Mouse (Mus musculus) gastrocnemius, postnatal 4 days (tissue): ENCODE data around the gene Gpatch1. TPM values are rescaled to one million over a fixed set of nuclear protein-coding genes. Genes with fewer than 3 reads are reported as not detected.
"Not testable (repeated sequence)": the region's sequence is repeated elsewhere in the genome, so short reads cannot be mapped to it uniquely, and the experiment has no call there.

Experiments used
- DNase-seq, 2 experiments: peaks; one replicate each; pipeline ENCODE4 v3.0.0; 2021 to 2022; ENCODE audit warnings: low spot score in 2 of 2, mixed read lengths in 2 of 2
- total RNA-seq, 2 experiments: library from RNA; stranded (reverse); gene quantifications; 2 replicates each; pipeline ENCODE4 v1.2.3; 2021

The Gpatch1 gene
- total RNA-seq, 2 experiments from 2014 or later = 11.3 TPM

DNA sequence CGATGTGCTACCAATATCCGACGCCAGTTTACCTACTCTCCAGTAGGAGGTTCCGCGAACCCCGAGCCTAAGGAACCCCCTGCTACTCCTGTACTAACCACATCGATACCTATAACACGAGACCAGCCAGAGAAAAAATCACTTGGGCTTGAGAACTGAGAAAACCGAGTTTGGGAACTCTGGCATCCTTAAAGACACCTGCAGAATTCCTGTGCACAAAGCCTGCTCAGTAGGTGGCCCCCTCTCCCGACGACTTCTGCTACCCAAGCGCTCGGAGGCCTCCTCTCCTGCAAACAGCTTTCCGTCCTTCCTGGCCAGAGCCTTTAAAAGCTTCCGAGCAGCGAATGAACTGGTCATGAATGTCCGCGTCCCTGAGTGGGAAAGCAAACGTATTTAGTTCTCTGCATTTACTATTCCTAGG lies 15.0 kb upstream of the Gpatch1 start:
- DNase-seq = peak in 1 of 2 experiments; percentile 17

DNA sequence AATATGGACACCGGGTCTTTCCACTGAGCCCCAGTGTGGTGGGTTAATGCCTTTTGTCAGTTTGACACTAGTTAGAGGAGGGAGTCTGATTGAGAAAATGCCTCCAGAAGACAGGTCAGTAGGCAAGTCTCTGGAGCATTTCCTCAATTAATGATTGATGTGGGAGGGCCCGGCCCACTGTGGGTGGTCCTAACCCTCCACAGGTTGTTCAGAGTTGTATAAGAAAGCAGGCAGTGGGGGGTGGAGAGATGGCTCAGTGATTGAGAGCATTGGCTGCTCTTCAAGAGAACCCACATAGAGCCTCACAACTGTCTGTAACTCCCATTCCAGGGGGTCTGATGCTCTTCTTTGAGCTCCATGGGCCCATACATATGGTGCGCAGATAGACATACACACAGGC lies 13.3 kb upstream of the Gpatch1 start:
- DNase-seq = no peak

DNA sequence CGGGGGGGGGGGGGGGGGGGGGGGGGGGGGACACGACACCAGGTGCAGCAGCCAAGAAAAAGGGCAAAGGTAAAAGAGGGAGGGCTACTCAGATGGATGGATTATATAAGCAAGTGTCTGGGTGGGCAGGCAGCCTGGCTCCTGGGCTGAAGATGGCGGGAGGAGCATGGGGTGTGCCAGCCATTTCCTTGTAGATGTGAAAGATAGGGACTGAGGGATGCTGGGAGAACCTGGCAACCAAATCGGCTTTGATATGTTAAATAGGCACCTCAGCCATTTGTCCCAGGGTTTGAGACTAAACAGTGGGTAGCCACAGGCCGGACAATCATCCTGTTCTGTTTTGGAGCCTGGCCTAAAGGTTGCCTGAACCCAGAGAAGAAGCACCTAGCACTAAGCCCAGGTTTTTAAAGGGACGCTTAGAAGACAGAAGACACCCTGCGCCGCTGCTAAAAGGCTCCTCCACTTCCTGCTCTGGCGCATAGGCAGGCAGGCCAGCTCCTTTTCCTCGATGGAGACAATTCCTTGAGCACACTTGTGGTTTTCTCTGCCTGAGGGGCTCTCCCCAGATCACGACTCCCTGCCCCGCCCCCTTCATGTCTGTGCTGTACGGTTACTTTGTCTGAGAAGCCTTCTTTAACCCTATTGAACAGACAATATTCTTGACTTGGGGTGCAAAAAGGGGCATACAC lies 4.6 kb upstream of the Gpatch1 start:
- no peak for DNase-seq

DNA sequence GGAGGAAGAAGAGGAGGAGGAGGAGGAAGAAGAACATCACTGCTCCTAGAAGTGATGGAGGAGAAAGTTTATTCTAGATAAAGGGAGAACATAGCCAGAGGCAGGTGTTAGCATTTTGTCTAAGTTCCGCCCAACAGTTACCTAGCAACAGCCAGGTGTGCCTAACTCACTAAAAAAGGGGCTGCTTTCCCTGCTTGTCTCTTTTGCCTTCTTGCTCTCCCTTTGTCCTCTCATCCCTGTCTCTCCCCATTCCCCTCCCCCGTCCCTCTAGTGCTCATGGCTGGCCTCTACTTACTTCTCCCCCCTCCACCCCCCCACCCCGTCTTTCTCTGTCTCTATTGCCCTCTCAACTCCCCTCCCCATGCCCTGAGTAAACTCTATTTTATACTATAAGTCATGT lies 3.9 kb upstream of the Gpatch1 start:
- no peak for DNase-seq

DNA sequence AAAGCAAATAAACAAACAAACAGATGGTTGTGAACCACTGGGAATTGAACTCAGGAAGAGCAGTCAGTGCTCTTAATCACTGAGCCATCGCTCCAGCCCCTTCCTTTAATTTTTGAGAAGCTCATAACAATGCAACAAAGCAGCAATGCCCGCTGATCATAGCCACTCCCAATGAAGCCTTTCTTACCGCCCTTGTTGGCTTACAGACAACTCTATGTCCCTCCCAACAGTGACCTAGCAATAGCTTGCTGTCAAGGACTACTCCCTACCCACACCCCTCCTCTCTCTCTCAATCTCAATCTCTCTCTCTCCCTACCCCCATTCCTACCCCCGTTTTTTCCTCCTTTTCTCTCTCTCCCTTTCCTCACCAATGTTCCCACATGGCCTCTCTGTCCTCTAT lies 1.5 kb upstream of the Gpatch1 start:
- DNase-seq = no peak

DNA sequence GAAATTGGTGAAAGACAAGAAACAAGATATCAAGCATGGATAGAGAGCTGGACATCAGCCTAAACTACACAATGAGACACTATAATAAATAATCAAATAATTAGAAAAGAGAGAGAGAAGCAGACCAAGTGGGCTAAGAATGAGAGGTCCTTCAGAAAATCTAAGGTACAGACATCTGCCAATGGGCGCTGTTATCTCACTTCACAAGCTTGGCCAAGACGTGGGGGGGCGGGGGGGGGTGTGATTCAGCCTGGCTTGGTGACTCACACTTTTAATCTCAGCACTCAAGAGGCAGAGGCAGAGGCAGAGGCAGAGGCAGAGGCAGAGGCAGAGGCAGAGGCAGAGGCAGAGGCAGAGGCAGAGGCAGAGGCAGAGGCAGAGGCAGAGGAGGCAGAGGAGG lies 981 bp upstream of the Gpatch1 start:
- DNase-seq = not testable (repeated sequence)

DNA sequence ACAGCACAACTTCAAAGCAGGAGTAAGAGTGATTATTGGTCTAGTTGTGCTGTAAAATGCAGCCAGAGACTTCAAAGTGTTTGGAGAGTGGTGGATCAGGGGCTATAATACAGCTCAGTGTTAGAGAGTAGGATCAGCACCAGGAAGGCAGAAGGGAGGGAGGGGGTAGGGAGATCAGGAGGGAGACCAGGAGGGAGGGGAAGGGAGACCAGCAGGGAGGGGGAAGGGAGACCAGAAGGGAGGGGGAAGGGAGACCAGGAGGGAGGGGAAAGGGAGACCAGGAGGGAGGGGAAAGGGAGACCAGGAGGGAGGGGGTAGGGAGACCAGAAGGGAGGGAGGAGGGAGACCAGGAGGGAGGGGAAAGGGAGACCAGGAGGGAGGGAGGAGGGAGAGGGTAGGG lies 4.1 kb downstream of the Gpatch1 start:
- no peak for DNase-seq

DNA sequence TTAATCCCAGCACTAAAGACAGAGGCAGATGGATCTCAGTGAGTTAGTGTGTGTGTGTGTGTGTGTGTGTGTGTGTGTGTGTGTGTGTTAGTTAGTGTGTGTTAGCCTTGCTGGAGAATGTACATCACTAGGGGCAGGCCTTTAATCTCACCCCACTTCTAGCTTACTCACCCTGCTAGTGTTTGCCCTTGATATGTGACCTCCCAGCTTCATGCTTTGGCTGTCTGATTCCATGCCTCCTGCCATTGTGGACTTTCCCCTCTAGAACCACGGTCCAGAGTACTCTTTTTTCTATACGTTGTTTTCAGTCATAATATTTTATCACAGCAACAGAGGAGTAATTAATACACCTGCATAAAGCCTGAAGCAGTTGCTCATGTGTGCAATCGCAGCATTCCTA lies 7.0 kb downstream of the Gpatch1 start:
- no peak for DNase-seq

DNA sequence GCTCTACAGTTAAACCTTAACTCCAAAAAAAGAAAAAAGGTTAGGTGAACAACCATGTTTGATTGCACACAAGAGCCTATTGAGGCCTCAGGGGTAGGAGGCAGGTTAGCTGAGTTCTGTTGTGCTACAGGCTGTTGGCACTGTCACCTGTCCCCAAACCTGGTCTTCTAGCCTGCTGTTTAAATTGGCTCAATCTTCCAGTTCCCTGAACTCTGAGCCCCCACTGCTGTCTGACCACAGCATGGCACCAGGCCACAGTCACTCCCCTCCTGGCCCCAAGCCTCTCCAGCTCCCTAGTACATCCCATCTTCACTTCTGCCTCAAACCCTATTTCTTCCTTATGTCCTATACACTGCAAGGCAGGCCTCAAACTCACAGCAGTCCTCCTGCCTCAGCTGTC lies 17.4 kb downstream of the Gpatch1 start:
- no peak for DNase-seq

DNA sequence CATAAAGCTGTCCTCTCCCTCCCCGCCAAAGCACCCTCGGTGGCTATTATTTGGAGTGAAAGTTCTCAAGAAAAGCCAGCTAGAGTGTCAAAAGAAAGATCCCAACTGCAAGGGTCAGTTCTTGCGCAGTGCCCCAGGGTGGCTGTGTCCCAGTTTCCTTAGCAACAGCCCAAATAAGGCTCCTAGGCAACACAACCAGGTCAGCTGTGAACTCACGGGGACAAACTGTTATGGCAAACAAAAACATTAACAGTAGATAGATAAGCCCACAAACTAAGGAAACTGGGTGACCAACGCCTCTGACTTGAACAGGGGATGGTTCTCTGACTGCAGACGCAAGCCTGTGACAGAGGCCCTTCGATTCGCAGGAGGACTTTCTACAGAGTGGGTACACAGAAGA lies 18.6 kb downstream of the Gpatch1 start:
- DNase-seq = no peak

DNA sequence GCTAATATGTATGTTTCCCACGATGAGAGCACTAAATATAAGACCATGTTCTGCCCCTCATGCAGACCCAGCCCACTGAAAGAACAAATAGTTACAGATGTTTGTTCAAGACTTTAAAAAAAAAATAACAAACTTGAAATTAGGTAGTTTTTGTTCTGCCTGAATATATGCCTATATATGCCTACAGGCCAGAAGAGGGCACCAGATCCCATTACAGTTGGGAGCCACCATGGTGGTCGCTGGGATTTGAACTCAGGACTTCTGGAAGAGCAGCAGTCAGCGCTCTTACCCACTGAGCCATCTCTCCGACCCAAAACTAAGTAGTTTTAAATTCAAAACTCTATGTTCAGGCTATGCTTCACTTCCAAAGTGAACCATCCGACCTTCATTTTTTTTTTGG lies 20.4 kb downstream of the Gpatch1 start:
- no peak for DNase-seq

DNA sequence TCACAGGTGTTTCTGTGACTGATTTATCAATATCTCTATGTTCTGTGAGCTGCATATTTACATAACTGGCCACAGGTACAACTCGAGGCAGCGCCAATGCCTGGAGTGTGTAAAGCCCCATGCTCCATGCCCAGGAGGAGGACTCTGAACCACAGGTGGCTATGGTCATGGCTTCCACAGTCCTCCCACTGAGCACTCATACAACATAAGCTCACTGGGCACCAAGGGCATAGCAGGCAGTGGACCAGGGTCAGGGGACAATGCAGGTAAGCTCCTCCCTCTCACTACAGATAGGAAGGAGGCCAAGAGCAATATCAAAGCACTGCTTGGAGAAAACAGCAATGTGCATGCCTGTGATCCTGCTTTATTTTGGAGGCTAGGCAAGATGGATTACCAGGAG lies 22.6 kb downstream of the Gpatch1 start:
- no peak for DNase-seq

DNA sequence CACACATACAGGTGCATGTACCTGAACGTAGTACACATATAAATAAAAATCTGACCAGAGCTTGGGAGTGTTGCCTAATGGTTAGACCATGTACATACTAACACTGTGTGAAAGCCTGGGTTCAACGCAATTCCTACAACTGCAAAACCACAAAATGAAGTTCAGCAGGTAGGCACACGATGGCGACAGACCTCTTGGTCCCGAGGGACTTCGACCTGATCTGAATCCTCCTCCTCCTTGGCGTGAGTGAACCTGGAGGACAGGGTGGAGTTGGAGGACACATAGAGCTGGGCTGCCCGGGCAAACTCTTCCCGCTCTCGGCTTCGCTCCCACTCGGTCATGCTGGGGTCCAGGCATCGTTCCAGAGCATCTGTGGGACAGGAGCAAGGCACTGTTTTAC lies 24.8 kb downstream of the Gpatch1 start:
- no peak for DNase-seq

DNA sequence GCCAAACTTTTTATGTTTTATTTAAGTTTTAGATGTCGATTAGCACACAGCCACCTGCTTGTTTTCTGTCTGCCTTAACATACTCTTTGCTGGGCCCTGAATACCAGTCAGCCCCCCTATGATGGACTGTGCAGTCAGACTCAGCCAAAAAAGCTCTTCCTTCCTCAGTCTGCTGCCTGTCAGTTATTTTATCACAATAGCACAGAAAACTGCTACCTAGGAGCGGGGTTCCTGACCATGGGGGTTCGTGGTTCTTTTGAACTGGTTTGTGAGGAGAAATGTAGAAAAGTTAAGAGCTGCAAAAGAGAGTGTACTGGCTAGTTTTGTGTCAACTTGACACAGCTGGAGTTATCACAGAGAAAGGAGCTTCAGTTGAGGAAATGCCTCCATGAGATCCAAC lies 39.3 kb downstream of the Gpatch1 start:
- DNase-seq = no peak

DNA sequence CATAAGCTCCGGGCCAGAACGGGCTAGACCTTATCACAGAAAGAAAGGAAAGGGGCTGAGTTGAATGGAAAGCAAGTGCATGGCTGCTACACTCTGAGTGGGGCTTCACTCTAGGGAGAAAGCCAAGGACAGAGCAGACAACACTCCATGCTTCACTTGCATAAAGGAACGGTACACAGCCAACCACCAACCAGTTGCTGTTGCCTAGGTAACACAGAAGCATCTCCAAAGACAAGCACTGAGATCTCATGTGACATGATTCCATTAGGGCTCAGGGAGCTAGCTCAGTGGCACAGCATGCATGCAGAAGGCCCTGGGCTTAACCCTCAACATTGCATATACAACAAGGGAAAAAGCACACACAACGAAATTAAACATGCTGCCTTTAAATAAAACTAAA lies 40.8 kb downstream of the Gpatch1 start:
- no peak for DNase-seq

DNA sequence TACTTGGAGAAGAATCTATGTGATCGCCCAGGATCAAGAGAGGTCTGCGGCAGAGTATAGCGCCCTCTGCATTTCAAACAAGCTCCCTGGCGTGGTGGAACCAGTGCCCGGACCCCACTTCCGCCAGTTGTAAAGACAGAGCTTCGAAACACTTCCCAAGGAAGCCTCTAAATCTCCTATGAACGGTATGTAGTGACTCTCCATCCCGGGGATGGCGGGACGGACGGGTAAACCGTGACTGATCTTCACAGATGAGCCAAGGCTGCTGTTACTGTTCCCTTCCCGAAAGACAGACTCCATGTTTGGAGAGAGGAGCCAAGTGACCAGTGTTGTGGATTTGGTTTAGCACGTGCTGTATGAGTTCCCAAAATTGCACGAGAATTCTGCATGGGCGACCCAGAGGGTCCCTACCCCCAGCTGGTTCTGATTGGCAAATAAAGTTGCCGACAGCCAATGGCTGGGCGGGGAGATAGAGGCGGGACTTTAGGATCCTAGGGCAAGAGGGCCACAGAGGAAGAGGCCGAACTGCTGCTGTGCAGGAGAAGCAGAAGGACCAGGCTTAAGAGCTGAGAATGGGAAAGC lies 48.7 kb downstream of the Gpatch1 start:
- DNase-seq = peak in 1 of 2 experiments; percentile 23

DNA sequence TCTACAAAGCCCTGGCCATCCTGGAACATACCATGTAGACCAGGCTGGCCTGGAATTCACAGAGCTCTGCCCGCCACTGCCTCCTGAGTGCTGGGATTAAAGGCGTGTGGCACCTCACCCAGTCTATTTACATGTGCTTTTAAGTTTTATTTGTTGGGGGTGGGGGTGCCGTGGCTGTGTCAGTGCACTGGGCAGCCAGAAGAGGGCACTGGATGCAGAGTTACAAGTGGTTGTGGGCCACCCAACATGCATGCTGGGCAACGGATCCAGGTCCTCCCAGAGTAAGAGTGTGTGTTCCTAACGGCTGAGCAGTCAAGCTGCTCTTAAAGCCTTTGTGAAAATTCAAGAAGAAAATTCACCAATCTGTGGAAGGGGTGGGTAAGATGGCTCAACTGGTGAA lies 50.4 kb downstream of the Gpatch1 start:
- no peak for DNase-seq

DNA sequence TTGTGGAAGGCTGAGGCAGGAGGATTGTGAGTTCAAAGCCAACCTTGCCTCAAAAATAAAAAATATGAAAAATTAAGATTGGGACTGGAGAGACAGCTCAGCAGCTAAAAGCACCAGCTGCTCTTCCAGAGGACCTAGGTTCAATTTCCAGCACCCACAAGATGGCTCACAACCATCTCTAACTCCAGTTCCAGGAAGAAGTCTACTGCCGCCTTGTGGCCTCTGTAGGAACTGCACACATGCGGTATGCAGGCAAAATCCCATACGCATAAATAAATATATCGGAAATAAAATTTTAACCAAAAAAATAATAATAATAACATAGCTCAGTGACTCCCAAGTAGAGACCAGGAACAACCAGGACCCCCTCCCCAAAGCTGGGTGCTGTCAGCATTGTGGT lies 51.6 kb downstream of the Gpatch1 start:
- no peak for DNase-seq

DNA sequence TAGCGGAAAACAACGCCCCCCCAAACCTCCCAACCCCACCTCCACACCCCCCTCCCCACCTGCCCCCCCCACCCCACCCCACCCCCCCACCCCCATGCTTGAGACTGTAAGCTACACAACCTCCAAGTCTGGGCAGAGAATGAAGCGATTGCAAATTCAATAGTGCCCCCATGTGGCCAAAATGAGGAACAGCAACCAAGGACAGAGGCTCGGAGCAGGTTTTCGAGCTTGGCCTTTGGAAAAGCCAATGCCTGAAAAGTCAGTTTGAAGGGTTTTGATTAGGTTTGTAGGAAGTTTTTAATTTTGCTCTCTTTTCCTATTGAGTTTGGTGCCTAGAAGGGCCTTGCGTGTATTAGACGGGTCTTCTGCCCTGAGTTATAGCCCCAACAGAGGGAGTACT lies 53.5 kb downstream of the Gpatch1 start:
- DNase-seq = peak; percentile 33 to 40

DNA sequence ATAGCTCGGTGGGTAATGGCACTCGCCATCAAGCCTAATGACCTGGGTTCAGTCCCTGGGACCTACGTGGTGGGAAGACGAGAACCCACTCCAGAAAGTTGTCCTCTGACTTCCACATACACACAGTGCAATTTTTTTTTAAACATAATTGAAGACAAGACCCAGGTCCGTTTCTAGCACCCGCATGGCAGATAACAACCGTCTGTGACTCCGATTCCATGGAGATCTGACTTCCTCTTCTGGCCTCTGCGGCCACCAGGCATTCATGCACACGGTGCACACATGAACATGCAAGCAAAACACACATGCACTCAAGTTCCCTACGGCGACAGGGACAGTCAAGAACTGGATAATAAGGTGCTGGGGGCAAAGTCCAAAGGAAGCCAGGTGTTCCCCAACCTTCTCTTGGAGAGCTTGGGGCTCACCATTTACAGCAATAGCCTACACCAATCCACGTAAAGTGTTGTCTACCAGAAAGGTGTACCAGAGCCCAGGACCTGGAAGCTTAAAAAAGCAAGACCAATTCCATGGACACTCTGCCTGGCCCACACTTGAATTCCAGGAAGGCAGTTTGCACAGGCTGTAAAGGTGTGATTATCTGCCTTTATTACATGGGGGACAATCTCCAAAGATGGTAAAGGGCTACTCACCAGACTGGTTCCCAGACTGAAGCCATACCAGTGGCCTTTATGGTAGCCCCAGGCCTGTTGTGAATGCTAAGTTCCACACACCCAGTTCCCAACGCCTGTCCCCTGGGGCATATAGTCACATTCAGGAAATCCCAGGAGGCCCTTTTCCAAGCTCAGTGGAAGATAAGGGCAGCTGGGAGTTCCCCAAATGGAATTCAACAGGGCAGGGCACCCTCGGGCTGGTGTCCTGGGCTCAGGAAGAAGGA lies 54.4 kb downstream of the Gpatch1 start:
- no peak for DNase-seq

DNA sequence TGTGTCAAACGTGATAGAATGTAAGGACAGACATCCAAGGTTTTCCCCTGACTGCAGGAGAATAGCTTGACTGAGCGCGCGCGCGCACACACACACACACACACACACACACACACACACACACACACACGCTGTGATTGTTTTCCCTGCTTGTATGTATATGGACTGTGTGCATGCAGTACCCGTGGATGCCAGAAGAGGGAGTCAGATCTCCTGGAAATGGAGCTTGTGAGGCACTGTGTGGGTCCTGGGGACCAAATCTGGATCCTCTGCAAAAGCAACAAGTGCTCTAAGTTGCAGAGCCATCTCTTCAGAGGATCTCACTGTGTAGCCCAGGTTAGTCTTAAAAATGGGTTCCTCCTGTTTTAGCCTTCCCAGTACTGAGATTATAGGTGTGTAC lies 58.9 kb downstream of the Gpatch1 start:
- no peak for DNase-seq

DNA sequence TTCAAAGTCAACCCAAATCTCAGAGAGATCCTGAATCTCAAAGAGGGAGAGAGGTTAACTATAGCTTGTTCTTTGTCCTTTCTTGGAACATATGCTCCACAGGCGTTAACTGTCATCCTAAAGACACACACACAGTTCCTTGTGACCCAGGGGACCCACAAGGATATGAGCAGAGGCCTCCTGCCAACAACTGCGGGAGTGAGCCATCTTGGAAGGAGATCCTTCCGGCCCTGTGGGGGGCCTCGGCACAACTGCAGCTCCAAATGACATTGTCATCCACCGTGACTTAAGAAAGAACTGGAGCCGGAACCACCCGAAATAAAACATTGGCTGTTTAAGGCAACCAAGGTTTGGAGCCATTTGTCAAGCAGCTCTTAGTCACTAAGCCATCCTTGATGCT lies 59.9 kb downstream of the Gpatch1 start:
- no peak for DNase-seq
